Mouse (Mus musculus) cerebellum, adult 2 months (tissue): ENCODE results near the gene Gdpd5.

ENCODE experiments used
- CTCF ChIP-seq: fragments of 200-500 bp; IDR thresholded peaks from 2 replicates; pipeline ENCODE4 v1.5.1; 2011; ENCODE audit warnings: low read depth, mild to moderate bottlenecking, control low read depth, low read length, moderate library complexity, borderline replicate concordance; ENCODE audit not compliant: insufficient read depth
- POLR2A ChIP-seq: fragments of 200-500 bp; IDR thresholded peaks from 2 replicates; pipeline ENCODE4 v1.6.1; 2011; ENCODE audit warnings: low read length, control low read depth, borderline replicate concordance; ENCODE audit not compliant: insufficient read depth

GRCm38 (mm10) chr7:99352526-99353400 lies 28.5 kb upstream of the Gdpd5 start, which contains the start of gene Serpinh1:
- no peak for TF ChIP-seq CTCF
- TF ChIP-seq POLR2A, result no peak
